Comparison of ENCODE assay signal across 28 mouse cellular contexts in the genomic region with DNA sequence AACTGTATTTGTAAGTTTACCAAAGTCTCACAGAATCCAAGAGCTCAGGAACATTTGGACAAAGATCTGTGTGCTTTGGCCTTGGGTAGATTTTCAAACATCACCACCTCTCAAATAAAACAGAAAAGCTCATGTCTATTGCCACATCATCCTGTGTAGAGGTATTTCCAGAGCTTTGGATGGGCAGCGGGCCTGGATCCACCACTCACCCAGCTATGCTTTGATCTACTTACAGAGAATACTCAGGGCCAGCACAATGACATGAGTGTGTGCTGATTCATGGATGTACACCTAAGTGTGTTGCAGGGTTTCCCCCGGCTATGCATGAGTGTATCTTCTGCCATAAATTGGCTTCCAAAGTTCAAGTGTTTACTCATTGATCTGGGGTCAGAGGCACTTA. TPM values are rescaled to one million over a fixed set of nuclear protein-coding genes. Genes with fewer than 3 reads are reported as not detected.
"Had no signal": no experiment of that assay in that cellular context is flagged by ENCODE, and none has a peak within 500 bp of the region (broad histone marks: within the 10 kb centered on the region; RNA-seq: fewer than 3 reads in every experiment).

No protein-coding gene starts in this region.

RNA-seq across cellular contexts. Expression of gene Cyp2a5, which starts 8.3 kb away (rescaled TPM):
- total RNA-seq: common myeloid progenitor, adult 5-6 weeks; gastrocnemius, adult 18-20 months; gastrocnemius, adult 2 months; gastrocnemius, postnatal 10 days; gastrocnemius, postnatal 14 days; gastrocnemius, postnatal 25 days; gastrocnemius, postnatal 36 days; gastrocnemius, postnatal 4 days; granulocyte monocyte progenitor cell, adult 5-6 weeks; heart, adult 2 months had no signal
- polyA plus RNA-seq: cerebellum, adult 2 months; embryonic facial prominence, embryonic 10.5 days; embryonic facial prominence, embryonic 11.5 days; embryonic facial prominence, embryonic 12.5 days; erythroblast, embryonic 14.5 days; forebrain, embryonic 10.5 days; forebrain, embryonic 11.5 days; forebrain, embryonic 12.5 days; forebrain, embryonic 13.5 days had no signal

RNA-seq across cellular contexts. Expression of gene Cyp2g1, which starts 34.7 kb away (rescaled TPM):
- total RNA-seq: common myeloid progenitor, adult 5-6 weeks; forebrain, postnatal 0 days; gastrocnemius, adult 18-20 months; gastrocnemius, adult 2 months; gastrocnemius, adult 8-10 months; gastrocnemius, postnatal 10 days; gastrocnemius, postnatal 14 days; gastrocnemius, postnatal 25 days; gastrocnemius, postnatal 36 days; gastrocnemius, postnatal 4 days; granulocyte monocyte progenitor cell, adult 5-6 weeks; heart, adult 18-20 months; heart, adult 2 months; heart, adult 8-10 months had no signal
- polyA plus RNA-seq: cerebellum, adult 2 months; cortical plate, adult 2 months; embryonic facial prominence, embryonic 10.5 days; embryonic facial prominence, embryonic 11.5 days; embryonic facial prominence, embryonic 12.5 days; forebrain, embryonic 10.5 days; forebrain, embryonic 11.5 days; forebrain, embryonic 13.5 days; forebrain, embryonic 14.5 days; forebrain, embryonic 15.5 days; forebrain, embryonic 16.5 days; forebrain, postnatal 0 days; gonadal fat pad, adult 2 months; heart, adult 2 months had no signal
